Mouse (Mus musculus) CD4-positive, CD25-positive, alpha-beta regulatory T cell (primary cell): ENCODE results near the gene Zfhx2. TPM values are rescaled to one million over a fixed set of nuclear protein-coding genes. Genes with fewer than 3 reads are reported as not detected.

Experiments
- polyA plus RNA-seq: library from polyadenylated mRNA; unstranded; fragments of 100-300 nt; shearing (Covaris generic); gene quantifications from one replicate; pipeline ENCODE4 v1.2.1, GENCODE M21; 2017

Zfhx2 gene
- 7.6 TPM for polyA plus RNA-seq

GRCm38 (mm10) chr14:55092011-55092577 is at the start of gene Zfhx2:
TSS of gene Zfhx2 (minus strand) at chr14:55092324.

GRCm38 (mm10) chr14:55116425-55117200 is 24.5 kb upstream of the Zfhx2 start, which contains the start of gene Jph4:
TSS of gene Jph4 (minus strand) at chr14:55116935.

GRCm38 (mm10) chr14:55105836-55106809 is 14.0 kb upstream of the Zfhx2 start, which contains the start of gene Ap1g2:
TSS of gene Ap1g2 (minus strand) at chr14:55106593.

DNA sequence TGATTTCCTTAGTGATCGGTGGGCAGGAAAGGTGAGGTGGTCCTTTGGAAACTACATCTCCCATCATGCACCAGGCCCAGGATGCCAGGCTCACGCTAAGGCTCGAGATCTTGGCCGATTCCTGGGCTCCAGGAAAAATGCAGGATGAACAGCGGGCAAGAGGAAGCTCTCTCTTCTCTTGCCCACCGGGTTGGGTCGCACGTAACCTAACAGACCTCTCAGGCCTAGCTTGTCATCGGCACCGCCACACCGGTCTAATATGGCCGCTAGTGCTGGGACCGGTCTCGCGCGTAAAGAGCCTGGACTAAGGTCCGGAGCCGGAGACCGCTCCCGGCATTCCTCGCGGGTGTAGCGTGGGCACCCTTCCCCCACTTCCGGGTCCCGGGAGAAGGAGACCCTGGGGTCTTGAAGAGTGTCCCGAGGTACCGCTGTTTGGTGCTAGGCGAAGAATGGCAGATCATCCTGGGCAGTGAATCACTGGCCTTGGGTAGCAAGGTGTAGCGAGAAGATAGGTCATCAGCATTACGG is 2.6 kb upstream of the Zfhx2 start, which contains the start of gene Thtpa:
TSS of gene Thtpa (plus strand) at position 81 of the 528 bp plus-strand sequence.

DNA sequence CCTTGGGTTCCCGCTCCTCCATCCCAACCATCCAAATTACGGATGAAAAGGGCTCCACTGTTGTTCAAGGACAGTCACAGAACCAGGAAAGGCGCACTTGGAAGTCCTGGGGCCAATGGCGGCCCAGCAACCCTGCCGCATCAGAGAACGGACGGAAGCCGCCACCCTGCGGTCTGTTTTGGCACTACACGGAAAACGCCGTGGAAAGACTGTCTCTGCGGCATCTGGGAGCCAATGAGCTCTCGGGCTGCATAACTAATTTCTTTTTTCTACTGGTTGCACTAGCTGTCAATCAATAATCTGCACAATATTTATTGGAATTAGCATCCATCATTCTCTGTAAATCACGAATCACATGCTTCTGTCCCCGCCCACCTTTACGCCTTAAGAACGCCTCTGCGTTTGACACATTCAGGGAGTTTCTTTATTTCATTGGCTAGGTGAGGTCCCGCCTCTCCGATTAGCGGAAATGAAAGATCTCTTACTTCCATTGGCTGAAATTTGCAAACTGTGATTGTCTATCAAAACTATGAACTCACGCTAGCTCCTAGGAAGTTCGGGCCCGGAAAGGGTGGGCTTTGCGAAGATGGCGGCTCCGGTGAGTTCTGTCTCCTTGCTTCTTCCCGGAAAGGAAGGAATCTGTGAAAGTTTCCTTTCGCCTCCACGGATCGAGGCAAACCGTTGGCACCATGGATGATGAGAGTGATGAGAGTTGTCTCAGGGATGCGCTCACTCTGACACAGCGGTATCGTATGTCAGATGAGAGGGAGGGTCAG is 76.9 kb downstream of the Zfhx2 start, which contains the start of gene Ngdn:
TSS of gene Ngdn (plus strand) at position 464 of the 776 bp plus-strand sequence.

Other genes starting within 250 kb of the Zfhx2 start
- 11.9 TPM for gene Homez, start 221.4 kb downstream of the Zfhx2 start, polyA plus RNA-seq
- gene Ppp1r3e, start 214.8 kb downstream of the Zfhx2 start, polyA plus RNA-seq: 1.3 TPM
- gene Bcl2l2, start 208.9 kb downstream of the Zfhx2 start, polyA plus RNA-seq: 0.34 TPM
- gene Gm20521, start 208.9 kb downstream of the Zfhx2 start, polyA plus RNA-seq: not detected
- gene Pabpn1, start 199.8 kb downstream of the Zfhx2 start, polyA plus RNA-seq: 243 TPM
- gene Slc22a17, start 179.2 kb downstream of the Zfhx2 start, polyA plus RNA-seq: 6.7 TPM
- gene Efs, start 166.2 kb downstream of the Zfhx2 start, polyA plus RNA-seq: not detected
- gene Il25, start 159.6 kb downstream of the Zfhx2 start, polyA plus RNA-seq: not detected
- gene Cmtm5, start 156.1 kb downstream of the Zfhx2 start, polyA plus RNA-seq: 0.29 TPM
- gene Myh6, start 125.4 kb downstream of the Zfhx2 start, polyA plus RNA-seq: not detected
- gene Gm17428, start 115.4 kb downstream of the Zfhx2 start, polyA plus RNA-seq: not detected
- not detected for gene Myh7, start 97.7 kb downstream of the Zfhx2 start, polyA plus RNA-seq
- gene Ngdn, start 76.9 kb downstream of the Zfhx2 start, polyA plus RNA-seq: 130 TPM
- 13.9 TPM for gene Thtpa, start 2.5 kb upstream of the Zfhx2 start, polyA plus RNA-seq
- gene Ap1g2, start 14.3 kb upstream of the Zfhx2 start, polyA plus RNA-seq: 161 TPM
- 0.06 TPM for gene Jph4, start 24.6 kb upstream of the Zfhx2 start, polyA plus RNA-seq
- gene Dhrs2, start 129.7 kb upstream of the Zfhx2 start, polyA plus RNA-seq: not detected